Mouse (Mus musculus) megakaryocyte, embryonic 14.5 days (primary cell): ENCODE results near the gene Tmem258.

ENCODE experiments used
- FLI1 ChIP-seq: IDR thresholded peaks from 2 replicates; pipeline ENCODE4 v1.6.1; 2012; ENCODE audit warnings: low read length, inconsistent platforms, mixed read lengths
- GATA1 ChIP-seq: IDR thresholded peaks from 3 replicates; pipeline ENCODE4 v1.6.1; 2012; ENCODE audit warnings: mixed read lengths, low read length, inconsistent platforms, borderline replicate concordance

- TF ChIP-seq FLI1 (no peak), GATA1 (no peak)
Measured at GRCm38 (mm10) chr19:10157725-10158124, 46.1 kb upstream of the Tmem258 start.
